Mouse (Mus musculus): ENCODE measurements around the gene Gpr18.

DNA sequence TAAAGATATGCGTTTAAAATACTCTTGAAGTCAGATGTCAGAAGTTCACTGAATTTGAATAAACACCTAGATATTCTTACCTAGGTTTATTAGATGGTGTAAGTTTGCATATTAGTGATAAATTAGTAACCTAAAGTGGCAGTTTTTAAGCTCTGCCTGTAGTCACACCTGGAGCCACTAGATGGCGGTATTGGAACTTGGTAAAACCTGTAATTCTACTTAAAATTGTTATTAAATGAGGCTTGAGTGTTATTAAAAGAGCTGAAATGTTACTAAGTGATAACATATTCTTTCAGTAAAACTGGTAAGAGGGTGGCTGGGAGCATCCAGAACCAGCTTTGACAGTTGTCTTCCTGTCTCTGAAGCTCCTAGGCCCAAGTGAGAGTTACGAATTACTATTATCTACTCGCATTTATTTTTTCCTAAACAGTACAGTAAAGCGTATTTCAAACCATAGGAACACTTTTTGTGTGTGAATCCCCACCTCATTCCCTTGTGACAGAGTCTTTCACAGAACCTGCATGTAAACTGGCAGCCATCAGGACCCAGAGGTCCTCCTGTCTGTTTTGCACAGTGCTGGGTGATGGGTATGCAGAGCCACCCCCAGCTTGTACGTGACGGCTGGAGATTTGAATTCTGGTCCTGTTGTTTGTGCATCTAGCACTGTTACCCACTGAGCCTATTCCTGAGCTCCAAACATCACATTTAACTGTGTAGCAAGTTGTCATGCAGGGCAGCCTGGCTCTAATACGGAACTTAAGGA lies 13.0 kb upstream of the Gpr18 start:
- TF ChIP-seq CTCF (IDR thresholded peaks at IDR 0.05; ENCODE audit: insufficient read depth, low read length) (peak; percentile 39; the same call in 1 of the 2 replicates), POLR2A (IDR thresholded peaks at IDR 0.05; ENCODE audit: borderline replicate concordance, extremely low read depth, low read depth, low read length) (no peak)
